Mouse (Mus musculus) cerebellum, adult 2 months (tissue): ENCODE results near the gene Prkab1.

Experiments
- CTCF ChIP-seq: fragments of 200-500 bp; IDR thresholded peaks from 2 replicates; pipeline ENCODE4 v1.5.1; 2011; ENCODE audit warnings: low read depth, mild to moderate bottlenecking, control low read depth, low read length, moderate library complexity, borderline replicate concordance; ENCODE audit not compliant: insufficient read depth
- POLR2A ChIP-seq: fragments of 200-500 bp; IDR thresholded peaks from 2 replicates; pipeline ENCODE4 v1.6.1; 2011; ENCODE audit warnings: low read length, control low read depth, borderline replicate concordance; ENCODE audit not compliant: insufficient read depth

- TF ChIP-seq POLR2A (no peak), CTCF (no peak)
Measured at GRCm38 (mm10) chr5:116036465-116036864, 12.2 kb upstream of the Prkab1 start.
